Mouse (Mus musculus) intestine, embryonic 15.5 days (tissue): ENCODE measurements at regions not wholly inside any gene's neighbourhood (a gene's known extent, or its start where the extent isn't known, plus 50 kb on each side); places are given as distances from the start of the nearest gene placed in this dataset.

Experiments
- ATAC-seq: fragments of 200-750 bp; cut with Nextera tagmentation; 2 replicates; pipeline ENCODE4 v1.8.0; 2017; ENCODE audit warnings: moderate TSS enrichment, moderate library complexity
- H3K27ac ChIP-seq: fragments of 300-500 bp; sonication (generic); 2 replicates; pipeline ENCODE4 v1.5.1; 2015; ENCODE audit warnings: mild to moderate bottlenecking, inconsistent platforms
- H3K27me3 ChIP-seq: fragments of 300-500 bp; sonication (generic); replicated peaks from 2 replicates; pipeline ENCODE4 v1.6.1; 2015; ENCODE audit warnings: inconsistent platforms
- H3K36me3 ChIP-seq: fragments of 300-500 bp; sonication (generic); 2 replicates; pipeline ENCODE4 v1.6.1; 2015; ENCODE audit warnings: inconsistent platforms
- H3K4me1 ChIP-seq: fragments of 300-500 bp; sonication (generic); replicated peaks from 2 replicates; pipeline ENCODE4 v1.6.1; 2015; ENCODE audit warnings: inconsistent platforms
- H3K4me2 ChIP-seq: fragments of 300-500 bp; sonication (generic); replicated peaks from 2 replicates; pipeline ENCODE4 v1.6.1; 2015; ENCODE audit warnings: mild to moderate bottlenecking, inconsistent platforms
- H3K4me3 ChIP-seq: fragments of 300-500 bp; sonication (generic); replicated peaks from 2 replicates; pipeline ENCODE4 v1.5.1; 2015; ENCODE audit warnings: inconsistent platforms
- H3K9ac ChIP-seq: fragments of 300-500 bp; sonication (generic); 2 replicates; pipeline ENCODE4 v1.6.1; 2015; ENCODE audit warnings: inconsistent platforms
- H3K9me3 ChIP-seq: fragments of 300-500 bp; sonication (generic); 2 replicates; pipeline ENCODE4 v1.6.1; 2016; ENCODE audit warnings: inconsistent platforms
- WGBS: fragments of 180-500 bp; shearing (Covaris S2); methylation state at CpG from one replicate; pipeline ENCODE4 v1.1.7; 2015; 5-methylcytosine and 5-hydroxymethylcytosine counted together

DNA sequence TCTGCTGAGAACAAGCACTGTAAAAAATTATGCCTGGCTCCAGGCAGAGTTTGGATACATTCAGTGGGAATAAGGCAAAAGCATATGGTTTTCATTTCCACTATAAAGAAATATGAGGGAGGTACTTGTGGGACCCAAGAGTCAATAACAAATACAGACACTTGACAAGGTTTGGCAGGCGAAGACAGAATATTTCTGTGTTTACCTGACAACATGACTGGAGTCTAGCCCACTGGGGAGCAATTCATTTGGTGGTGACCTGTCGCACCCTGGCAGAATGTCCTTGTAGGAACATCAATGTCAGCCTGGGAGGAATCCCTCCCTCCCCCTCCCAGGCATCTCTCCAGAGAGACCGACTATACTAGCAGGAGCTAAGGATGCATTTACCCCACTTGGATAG is 276.8 kb downstream of the Maf start:
- Histone ChIP-seq H3K27ac (no peak overlapping the region), H3K4me1 (no peaks in the 10 kb centered on the region), H3K27me3 (no peaks in the 10 kb centered on the region), H3K9ac (no peak overlapping the region), H3K4me3 (no peak overlapping the region), H3K36me3 (no peaks in the 10 kb centered on the region), H3K4me2 (no peak overlapping the region), H3K9me3 (no peaks in the 10 kb centered on the region)
- WGBS = 74% methylated on average over 3 of the region's 3 CpGs
- ATAC-seq = no peak

- Histone ChIP-seq H3K4me2 (no peak overlapping the region), H3K4me3 (no peak overlapping the region), H3K27me3 (no peaks in the 10 kb centered on the region), H3K4me1 (no peaks in the 10 kb centered on the region), H3K9me3 (no peaks in the 10 kb centered on the region), H3K36me3 (no peaks in the 10 kb centered on the region), H3K27ac (no peak overlapping the region), H3K9ac (no peak overlapping the region)
- ATAC-seq = no peak
- 84% methylated on average over 3 of the region's 3 CpGs for WGBS
Measured at GRCm38 (mm10) chr8:115429291-115429883, 278.2 kb downstream of the Maf start.

DNA sequence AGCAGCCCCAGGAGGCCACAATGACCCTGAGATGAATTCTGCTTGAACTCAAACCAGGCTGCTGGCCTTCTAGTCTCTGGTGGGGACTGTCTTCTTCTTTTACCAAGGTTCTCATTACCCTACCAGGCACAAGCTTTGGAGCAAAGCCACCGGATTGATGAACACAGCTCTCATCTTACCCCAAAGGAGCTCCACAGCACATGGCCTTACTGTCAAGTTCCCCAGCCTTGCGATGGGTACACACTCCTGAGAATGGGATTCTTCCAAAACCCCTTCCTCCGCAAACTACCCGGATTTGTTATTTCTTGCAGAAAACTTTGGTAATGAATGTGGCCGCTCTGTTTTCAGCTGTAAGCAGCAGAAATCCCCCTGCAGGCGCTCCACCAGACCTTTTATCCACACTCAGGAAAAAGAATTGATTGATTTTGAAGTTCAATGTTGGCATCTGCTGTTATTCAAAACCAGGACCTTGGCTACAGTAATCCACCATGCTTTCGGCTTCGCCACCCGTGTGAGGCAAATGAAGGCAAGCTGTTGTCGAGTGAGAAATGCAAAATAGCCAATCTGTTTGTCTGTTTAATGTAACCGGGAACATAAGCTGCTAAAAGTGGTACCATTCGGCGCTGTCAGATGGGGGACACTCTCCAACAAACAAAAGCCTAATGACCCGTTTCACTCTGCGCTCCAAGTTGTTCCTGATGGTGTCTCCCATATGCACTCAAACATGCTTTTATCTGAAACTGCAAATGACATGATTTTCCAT is 278.9 kb downstream of the Maf start:
- no peak for ATAC-seq
- H3K27me3 ChIP-seq = no peaks in the 10 kb centered on the region
- H3K27ac ChIP-seq = no peak overlapping the region
- no peaks in the 10 kb centered on the region for H3K36me3 ChIP-seq
- H3K9ac ChIP-seq = no peak overlapping the region
- no peaks in the 10 kb centered on the region for H3K4me1 ChIP-seq
- H3K9me3 ChIP-seq = no peaks in the 10 kb centered on the region
- H3K4me2 ChIP-seq = no peak overlapping the region
- no peak overlapping the region for H3K4me3 ChIP-seq
- WGBS = 86% methylated on average over 15 of the region's 15 CpGs

DNA sequence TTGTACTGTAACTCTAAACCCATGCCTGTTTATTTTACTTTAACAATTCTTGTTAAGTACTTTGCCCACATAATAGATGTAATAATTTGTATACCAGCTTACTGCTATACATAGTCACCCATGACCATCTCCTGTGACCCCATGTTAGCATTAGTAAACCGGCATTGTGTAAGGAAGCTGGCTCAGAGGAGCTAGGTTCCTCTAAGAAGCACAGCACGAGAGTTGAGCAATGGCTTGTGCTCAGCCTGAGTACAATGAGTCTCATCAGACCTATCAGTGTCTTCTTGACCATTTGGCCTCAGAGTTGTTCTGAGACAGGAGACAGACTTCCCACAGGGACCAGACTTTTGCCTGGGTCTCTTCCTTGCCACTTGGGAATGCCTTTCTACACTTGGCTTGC is 279.6 kb downstream of the Maf start:
- H3K4me3 ChIP-seq = no peak overlapping the region
- 90% methylated on average over 2 of the region's 2 CpGs for WGBS
- no peak overlapping the region for H3K27ac ChIP-seq
- no peaks in the 10 kb centered on the region for H3K4me1 ChIP-seq
- no peak for ATAC-seq
- H3K4me2 ChIP-seq = no peak overlapping the region
- H3K9ac ChIP-seq = no peak overlapping the region
- H3K27me3 ChIP-seq = no peaks in the 10 kb centered on the region
- no peaks in the 10 kb centered on the region for H3K36me3 ChIP-seq
- no peaks in the 10 kb centered on the region for H3K9me3 ChIP-seq

DNA sequence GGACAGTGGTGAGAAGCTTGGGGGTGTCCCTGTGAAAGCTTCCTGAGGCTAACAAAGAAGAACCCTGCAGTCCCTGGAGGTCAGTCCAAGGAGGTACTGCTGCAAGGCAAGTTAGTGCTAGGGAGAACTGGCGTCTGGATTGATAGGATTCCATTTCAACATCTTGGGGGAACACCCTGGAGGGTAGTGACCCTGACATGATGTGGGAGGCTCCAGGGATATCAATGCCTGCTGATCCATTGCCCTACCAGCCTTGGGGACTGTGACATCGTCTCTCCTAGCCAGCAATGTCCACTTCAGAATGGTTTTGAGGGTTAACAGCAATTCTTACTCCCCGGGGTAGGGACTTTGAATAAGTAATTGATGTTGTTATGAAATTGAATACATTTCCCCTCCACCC is 280.1 kb downstream of the Maf start:
- Histone ChIP-seq H3K4me3 (no peak overlapping the region), H3K27me3 (no peaks in the 10 kb centered on the region), H3K36me3 (no peaks in the 10 kb centered on the region), H3K4me2 (no peak overlapping the region), H3K4me1 (no peaks in the 10 kb centered on the region), H3K27ac (no peak overlapping the region), H3K9ac (no peak overlapping the region), H3K9me3 (no peaks in the 10 kb centered on the region)
- peak; percentile 45; the same call in 1 of the 2 replicates for ATAC-seq
- 66% methylated on average over 3 of the region's 3 CpGs for WGBS

DNA sequence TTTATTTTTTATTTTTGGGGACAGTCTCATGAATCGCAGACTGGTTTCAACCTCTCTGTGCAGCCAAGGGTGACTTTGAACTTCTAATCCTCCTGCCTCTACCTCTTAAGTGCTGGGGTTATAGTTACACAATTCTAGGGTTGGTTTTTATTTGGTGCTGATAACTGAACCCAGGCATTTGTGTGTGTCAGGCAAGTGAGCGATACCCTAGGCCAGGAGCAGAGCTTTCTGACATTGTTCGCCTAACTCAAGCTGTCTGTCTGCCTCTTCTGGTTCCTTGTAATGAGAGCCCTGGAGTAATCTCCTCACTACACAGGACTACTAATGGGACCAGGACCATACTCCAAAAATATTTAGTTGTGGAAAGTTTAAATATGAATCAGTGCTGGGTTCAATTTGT is 281.1 kb downstream of the Maf start:
- WGBS = 81% methylated on average over 3 of the region's 3 CpGs
- H3K27me3 ChIP-seq = no peaks in the 10 kb centered on the region
- ATAC-seq = peak; percentile 57

DNA sequence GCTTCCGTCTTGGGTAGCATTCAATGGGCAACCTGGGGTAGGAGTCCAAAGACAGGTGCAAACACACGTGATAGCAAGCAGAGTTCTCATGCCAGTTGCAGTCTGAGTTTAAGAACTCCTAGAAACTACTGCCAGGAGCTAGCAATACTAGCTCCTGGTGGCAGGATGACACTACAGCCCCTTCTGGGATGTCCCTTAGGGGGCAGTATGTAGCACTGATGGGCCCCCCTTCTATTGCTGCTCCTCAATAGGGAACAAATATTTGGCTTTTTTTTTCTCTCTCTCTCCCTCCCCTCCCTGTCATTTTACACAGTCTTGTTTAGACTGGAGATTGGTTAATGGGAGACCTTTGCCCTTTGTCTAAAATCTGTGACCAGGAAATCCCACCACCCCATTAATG is 282.2 kb downstream of the Maf start:
- H3K36me3 ChIP-seq = no peaks in the 10 kb centered on the region
- WGBS = 41% methylated on average over 2 of the region's 2 CpGs
- no peak for ATAC-seq
- H3K27me3 ChIP-seq = no peaks in the 10 kb centered on the region
- H3K4me1 ChIP-seq = no peaks in the 10 kb centered on the region
- H3K27ac ChIP-seq = no peak overlapping the region
- no peak overlapping the region for H3K9ac ChIP-seq
- H3K4me2 ChIP-seq = no peak overlapping the region
- no peak overlapping the region for H3K4me3 ChIP-seq
- no peaks in the 10 kb centered on the region for H3K9me3 ChIP-seq

More for the DNA sequence above, 281.1 kb downstream of the Maf start:
- H3K4me3 ChIP-seq = no peak overlapping the region
- H3K27ac ChIP-seq = no peak overlapping the region
- H3K4me1 ChIP-seq = no peaks in the 10 kb centered on the region
- H3K36me3 ChIP-seq = no peaks in the 10 kb centered on the region
- no peak overlapping the region for H3K9ac ChIP-seq
- H3K4me2 ChIP-seq = no peak overlapping the region
- no peaks in the 10 kb centered on the region for H3K9me3 ChIP-seq

DNA sequence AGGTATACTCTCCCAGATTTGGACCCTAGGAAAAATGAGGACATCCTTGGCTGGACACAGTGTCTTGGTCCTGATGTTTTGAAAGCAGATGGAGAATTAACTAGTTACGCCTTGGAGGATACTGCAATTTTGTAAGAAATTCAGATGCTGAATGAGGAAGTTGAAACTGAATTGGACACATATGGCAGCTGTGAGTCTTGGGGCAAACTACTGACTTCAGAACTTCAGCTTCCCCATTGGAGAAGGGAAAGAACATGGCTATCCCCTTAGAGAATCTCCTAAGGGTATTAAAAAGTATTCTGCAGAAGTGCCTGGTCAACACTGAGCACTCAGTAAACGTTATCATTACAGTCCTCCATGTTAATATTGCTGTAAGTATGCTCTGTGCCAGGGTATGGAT is 283.9 kb downstream of the Maf start:
- ATAC-seq = no peak
- Histone ChIP-seq H3K27me3 (no peaks in the 10 kb centered on the region), H3K36me3 (no peaks in the 10 kb centered on the region), H3K4me1 (no peaks in the 10 kb centered on the region), H3K9me3 (no peaks in the 10 kb centered on the region), H3K27ac (no peak overlapping the region), H3K4me3 (no peak overlapping the region), H3K9ac (no peak overlapping the region), H3K4me2 (no peak overlapping the region)
- 87% methylated on average over 2 of the region's 2 CpGs for WGBS

- H3K27me3 ChIP-seq = no peaks in the 10 kb centered on the region
- H3K4me3 ChIP-seq = no peak overlapping the region
- H3K27ac ChIP-seq = no peak overlapping the region
- no peak for ATAC-seq
- no peak overlapping the region for H3K4me2 ChIP-seq
- H3K9me3 ChIP-seq = no peaks in the 10 kb centered on the region
- no peak overlapping the region for H3K9ac ChIP-seq
- no peaks in the 10 kb centered on the region for H3K36me3 ChIP-seq
- WGBS = 91% methylated on average over 5 of the region's 5 CpGs
- H3K4me1 ChIP-seq = no peaks in the 10 kb centered on the region
Measured at GRCm38 (mm10) chr8:115423056-115423455, 284.5 kb downstream of the Maf start.

DNA sequence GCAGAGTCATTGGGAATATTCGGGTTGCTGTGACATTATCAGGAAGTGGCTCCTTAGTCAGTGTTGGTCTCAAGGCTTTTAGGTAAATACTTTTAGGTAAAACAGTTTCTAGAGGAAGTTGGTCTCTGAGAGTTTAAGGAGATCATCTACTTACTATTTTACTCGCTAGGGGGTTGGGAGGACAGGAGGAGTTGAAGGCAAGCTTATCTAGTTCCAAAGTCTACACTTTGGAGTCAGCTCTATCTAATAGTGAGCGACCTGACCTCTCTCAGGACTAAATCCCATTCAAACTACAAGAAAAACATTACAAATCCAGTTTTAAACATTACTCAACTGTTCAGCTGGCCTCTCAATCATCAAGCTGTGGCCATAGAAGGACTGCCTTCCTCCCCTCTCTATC is 287.1 kb downstream of the Maf start:
- Histone ChIP-seq H3K4me2 (no peak overlapping the region), H3K9ac (no peak overlapping the region), H3K27ac (no peak overlapping the region), H3K4me3 (no peak overlapping the region), H3K36me3 (no peaks in the 10 kb centered on the region), H3K4me1 (no peaks in the 10 kb centered on the region), H3K9me3 (no peaks in the 10 kb centered on the region), H3K27me3 (no peaks in the 10 kb centered on the region)
- peak; percentile 77 for ATAC-seq
- 54% methylated on average over 3 of the region's 3 CpGs for WGBS

- no peaks in the 10 kb centered on the region for H3K36me3 ChIP-seq
- no peak for ATAC-seq
- H3K4me3 ChIP-seq = no peak overlapping the region
- no peaks in the 10 kb centered on the region for H3K4me1 ChIP-seq
- no peak overlapping the region for H3K4me2 ChIP-seq
- H3K9ac ChIP-seq = no peak overlapping the region
- H3K27ac ChIP-seq = no peak overlapping the region
- no peaks in the 10 kb centered on the region for H3K27me3 ChIP-seq
- H3K9me3 ChIP-seq = no peaks in the 10 kb centered on the region
- WGBS = 59% methylated on average over 6 of the region's 6 CpGs
Measured at GRCm38 (mm10) chr8:115420131-115420530, 287.5 kb downstream of the Maf start.

DNA sequence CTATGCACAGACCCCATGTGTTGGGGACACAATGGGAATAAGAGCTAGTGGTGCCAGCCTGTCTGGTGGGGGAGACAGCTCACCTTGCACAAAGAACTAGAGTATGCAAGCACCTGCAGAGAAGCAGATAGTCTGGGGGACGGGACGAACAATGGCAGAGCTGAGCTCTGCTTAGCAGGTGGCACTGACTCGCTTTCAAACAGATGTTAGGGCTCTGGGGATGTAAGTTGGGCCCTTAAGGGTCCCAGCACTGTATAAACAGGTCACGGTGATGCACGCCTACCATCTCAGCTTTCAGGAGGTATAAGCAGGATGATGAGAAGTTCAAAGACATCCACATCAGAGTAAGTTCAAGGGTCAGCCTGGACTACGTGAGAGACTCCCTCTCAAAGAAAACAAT is 289.5 kb downstream of the Maf start:
- WGBS = 68% methylated on average over 6 of the region's 6 CpGs
- no peak for ATAC-seq
- Histone ChIP-seq H3K36me3 (no peaks in the 10 kb centered on the region), H3K4me2 (no peak overlapping the region), H3K4me3 (no peak overlapping the region), H3K27ac (no peak overlapping the region), H3K9ac (no peak overlapping the region), H3K27me3 (no peaks in the 10 kb centered on the region), H3K4me1 (0 out of 2 replicates have a peak, but pooled peaks cover 5% of the 10 kb centered on the region), H3K9me3 (no peaks in the 10 kb centered on the region)

DNA sequence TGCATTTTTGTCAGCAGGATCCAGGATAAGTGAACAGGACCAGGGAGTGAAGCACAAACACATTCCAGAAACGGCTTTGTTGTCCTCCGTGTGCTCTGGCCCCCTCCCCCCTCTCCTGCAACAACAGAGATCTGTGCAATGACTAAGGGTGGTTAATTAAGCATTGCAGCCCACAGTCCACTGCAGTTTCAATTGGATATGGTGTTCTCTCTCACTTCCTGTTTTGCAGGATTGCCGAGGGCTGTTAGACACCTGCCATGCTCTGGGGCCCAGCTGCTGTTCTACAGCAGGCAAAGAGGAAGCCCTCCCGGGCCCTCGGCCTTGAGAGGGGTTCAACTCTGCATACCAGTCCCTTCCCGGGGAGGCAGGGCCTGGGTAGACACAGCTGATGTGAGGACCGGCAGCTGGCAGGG is 293.5 kb downstream of the Maf start:
- no peaks in the 10 kb centered on the region for H3K36me3 ChIP-seq
- no peak overlapping the region for H3K4me3 ChIP-seq
- 19% methylated on average over 7 of the region's 7 CpGs for WGBS
- ATAC-seq = peak; percentile 86
- H3K9ac ChIP-seq = no peak overlapping the region
- no peak overlapping the region for H3K4me2 ChIP-seq
- H3K9me3 ChIP-seq = no peaks in the 10 kb centered on the region
- H3K4me1 ChIP-seq = 0 out of 2 replicates have a peak, but pooled peaks cover 5% of the 10 kb centered on the region
- H3K27ac ChIP-seq = no peak overlapping the region
- H3K27me3 ChIP-seq = no peaks in the 10 kb centered on the region
